Mouse (Mus musculus): ENCODE measurements around the gene Ifrd1. TPM values are rescaled to one million over a fixed set of nuclear protein-coding genes. Genes with fewer than 3 reads are reported as not detected.

The Ifrd1 gene
- 98.3 and 113 TPM in 2 replicates for polyA plus RNA-seq (2015; fragmentation: Nextera tagmentation; extraction: Ambion mirVana)

DNA sequence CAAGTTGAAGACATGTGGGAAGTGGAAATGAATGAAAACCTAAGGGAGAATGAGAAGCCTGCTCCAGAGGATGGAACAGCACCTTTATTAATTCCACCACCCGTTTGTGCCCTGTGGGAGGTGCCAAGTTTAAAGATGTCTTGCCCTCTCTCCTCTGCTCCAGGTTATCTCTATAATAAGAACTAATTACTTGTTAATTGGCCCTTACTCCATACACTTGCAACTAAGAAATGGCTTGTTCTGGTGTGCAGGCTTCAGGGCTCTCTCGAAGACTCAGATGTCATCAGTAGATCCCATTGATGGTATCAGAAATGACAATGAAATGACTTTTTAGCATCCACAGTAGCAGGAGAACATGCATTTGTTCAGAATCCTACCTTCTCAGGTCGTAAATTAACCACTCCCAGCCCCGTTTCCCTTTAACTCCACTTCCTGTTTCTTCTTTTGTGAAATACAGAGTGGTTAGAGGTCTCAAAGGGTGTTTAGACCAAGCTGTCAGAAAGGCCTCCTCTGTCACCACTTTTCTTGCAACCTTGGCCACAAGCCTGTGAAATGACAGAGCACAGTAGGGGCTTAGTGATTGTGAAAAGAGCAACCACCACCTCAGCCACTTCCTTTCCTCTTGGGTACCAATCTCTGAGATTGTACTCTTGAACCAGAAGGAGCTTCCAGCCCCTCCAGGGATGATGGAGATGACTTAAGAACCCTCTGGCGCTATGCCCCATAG is at the start of gene Ifrd1:
Gene Ifrd1, minus strand, starts transcription at position 51 of the 727 bp plus-strand sequence.
- H3K36me3 ChIP-seq (ENCODE audit: control insufficient read depth, insufficient read depth), result no peaks in the 10 kb centered on the region
- H3K27me3 ChIP-seq (replicated peaks; ENCODE audit: control insufficient read depth, insufficient read depth, low read length), result no peaks in the 10 kb centered on the region
- no peak for ATAC-seq
- no peaks in the 10 kb centered on the region for H3K9me3 ChIP-seq (ENCODE audit: control insufficient read depth)
- 55% methylated on average over 5 of the region's 5 CpGs for WGBS
- no peak within 1 kb of the TSS for H3K4me3 ChIP-seq (ENCODE audit: low read depth, low read length)
- TF ChIP-seq CTCF (IDR thresholded peaks at IDR 0.05; ENCODE audit: low read depth), result no peak
- no peak within 1 kb of the TSS for H3K27ac ChIP-seq (ENCODE audit: low read depth, low read length)
- H3K9ac ChIP-seq (ENCODE audit: low read depth, low read length), result no peak within 1 kb of the TSS
- H3K4me1 ChIP-seq (replicated peaks; ENCODE audit: control insufficient read depth, insufficient read depth, low read length), result peaks cover 8% of the 10 kb centered on the region
- H3K4me2 ChIP-seq (replicated peaks; ENCODE audit: low read depth), result peak within 1 kb of the TSS; percentile 33

DNA sequence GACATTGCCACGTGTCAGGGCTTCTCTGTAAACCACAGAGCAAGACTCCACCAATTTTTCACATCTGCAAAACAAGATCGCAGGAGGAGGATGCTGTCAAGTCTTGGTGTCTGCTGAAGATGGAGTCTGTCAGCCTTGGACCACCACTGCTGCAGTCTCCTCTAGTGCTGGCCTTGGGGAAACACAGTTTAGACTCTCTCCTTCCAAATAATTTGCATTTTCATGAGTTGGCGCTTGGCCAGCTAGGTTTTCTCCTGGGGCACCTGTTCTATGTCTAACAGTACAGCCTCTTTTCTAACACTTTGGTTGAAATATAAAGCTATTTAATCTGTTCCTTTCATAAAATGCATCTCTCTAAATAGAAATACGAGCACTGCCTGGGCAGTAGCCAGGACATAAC is 38.2 kb upstream of the Ifrd1 start:
- no peak overlapping the region for H3K4me2 ChIP-seq (replicated peaks; ENCODE audit: low read depth)
- ATAC-seq, result no peak
- no peaks in the 10 kb centered on the region for H3K4me1 ChIP-seq (replicated peaks; ENCODE audit: control insufficient read depth, insufficient read depth, low read length)
- no peak overlapping the region for H3K27ac ChIP-seq (ENCODE audit: low read depth, low read length)
- no peaks in the 10 kb centered on the region for H3K27me3 ChIP-seq (replicated peaks; ENCODE audit: control insufficient read depth, insufficient read depth, low read length)
- no peak overlapping the region for H3K9ac ChIP-seq (ENCODE audit: low read depth, low read length)
- H3K9me3 ChIP-seq (ENCODE audit: control insufficient read depth), result no peaks in the 10 kb centered on the region
- 69% methylated on average over 4 of the region's 4 CpGs for WGBS
- no peak for TF ChIP-seq CTCF (IDR thresholded peaks at IDR 0.05; ENCODE audit: low read depth)
- no peak overlapping the region for H3K4me3 ChIP-seq (ENCODE audit: low read depth, low read length)
- no peaks in the 10 kb centered on the region for H3K36me3 ChIP-seq (ENCODE audit: control insufficient read depth, insufficient read depth)

DNA sequence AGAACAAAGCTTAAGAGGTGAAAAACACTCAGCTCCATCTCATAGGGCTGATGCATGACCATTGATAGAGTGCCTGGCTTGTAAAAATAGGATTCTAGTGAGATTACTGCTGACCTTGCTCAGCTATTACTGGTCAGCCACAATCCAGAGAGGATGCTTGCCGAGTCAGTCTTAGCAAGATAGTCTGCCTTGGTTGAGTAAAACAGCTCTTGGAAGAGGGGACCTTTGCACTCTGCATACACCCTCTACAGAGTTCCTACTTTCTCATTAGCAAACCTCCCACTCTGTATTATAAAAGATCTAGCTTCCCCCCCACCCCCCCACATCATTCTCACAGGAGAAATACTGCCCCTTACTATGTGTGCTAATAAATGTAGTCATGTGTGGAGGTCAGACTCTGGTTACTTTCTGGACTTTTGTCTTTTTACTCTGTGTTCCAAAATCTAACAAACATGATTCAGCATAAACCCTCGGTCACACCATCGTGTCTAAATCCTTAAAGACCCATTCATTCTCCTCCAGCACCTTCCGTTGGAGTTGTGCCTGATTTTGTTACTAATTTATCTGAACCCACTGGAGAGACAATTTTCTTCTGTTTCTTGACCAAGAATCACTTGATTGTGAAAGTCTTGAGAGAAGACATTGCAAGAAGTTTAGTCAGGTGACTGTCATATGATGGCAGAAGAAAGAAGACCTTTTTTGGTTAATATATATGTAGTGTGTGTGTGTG is 32.5 kb upstream of the Ifrd1 start:
- Histone ChIP-seq H3K4me2 (replicated peaks; ENCODE audit: low read depth) (no peak overlapping the region), H3K27ac (ENCODE audit: low read depth, low read length) (no peak overlapping the region), H3K4me3 (ENCODE audit: low read depth, low read length) (no peak overlapping the region), H3K9me3 (ENCODE audit: control insufficient read depth) (no peaks in the 10 kb centered on the region), H3K27me3 (replicated peaks; ENCODE audit: control insufficient read depth, insufficient read depth, low read length) (no peaks in the 10 kb centered on the region), H3K9ac (ENCODE audit: low read depth, low read length) (no peak overlapping the region), H3K36me3 (ENCODE audit: control insufficient read depth, insufficient read depth) (no peaks in the 10 kb centered on the region), H3K4me1 (replicated peaks; ENCODE audit: control insufficient read depth, insufficient read depth, low read length) (no peaks in the 10 kb centered on the region)
- ATAC-seq, result no peak
- 80% methylated on average over 4 of the region's 4 CpGs for WGBS
- no peak for TF ChIP-seq CTCF (IDR thresholded peaks at IDR 0.05; ENCODE audit: low read depth)

DNA sequence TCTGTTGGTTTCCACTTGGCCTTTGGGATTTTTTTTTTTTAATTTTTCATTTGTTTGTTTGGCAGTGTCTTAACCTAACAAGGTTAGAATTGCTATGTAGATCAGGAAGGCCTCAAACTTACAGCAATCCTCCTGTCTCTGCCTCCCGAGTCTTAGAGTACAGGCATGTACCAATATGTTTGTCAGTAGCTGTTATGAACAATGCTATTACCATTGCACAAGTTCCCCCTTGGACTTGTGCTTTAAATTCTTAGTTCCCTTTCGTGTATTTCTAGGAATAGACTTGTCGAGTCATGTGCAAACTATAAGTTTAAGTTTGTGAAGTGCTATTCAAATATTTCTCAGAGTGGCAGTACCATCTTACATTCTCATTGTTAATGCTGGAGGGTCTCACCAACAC is 29.3 kb upstream of the Ifrd1 start:
- 90% methylated on average over 3 of the region's 3 CpGs for WGBS
- no peak overlapping the region for H3K27ac ChIP-seq (ENCODE audit: low read depth, low read length)
- H3K36me3 ChIP-seq (ENCODE audit: control insufficient read depth, insufficient read depth), result no peaks in the 10 kb centered on the region
- ATAC-seq, result no peak
- TF ChIP-seq CTCF (IDR thresholded peaks at IDR 0.05; ENCODE audit: low read depth), result no peak
- H3K27me3 ChIP-seq (replicated peaks; ENCODE audit: control insufficient read depth, insufficient read depth, low read length), result no peaks in the 10 kb centered on the region
- no peaks in the 10 kb centered on the region for H3K4me1 ChIP-seq (replicated peaks; ENCODE audit: control insufficient read depth, insufficient read depth, low read length)
- H3K4me3 ChIP-seq (ENCODE audit: low read depth, low read length), result no peak overlapping the region
- no peaks in the 10 kb centered on the region for H3K9me3 ChIP-seq (ENCODE audit: control insufficient read depth)
- no peak overlapping the region for H3K9ac ChIP-seq (ENCODE audit: low read depth, low read length)
- H3K4me2 ChIP-seq (replicated peaks; ENCODE audit: low read depth), result no peak overlapping the region

DNA sequence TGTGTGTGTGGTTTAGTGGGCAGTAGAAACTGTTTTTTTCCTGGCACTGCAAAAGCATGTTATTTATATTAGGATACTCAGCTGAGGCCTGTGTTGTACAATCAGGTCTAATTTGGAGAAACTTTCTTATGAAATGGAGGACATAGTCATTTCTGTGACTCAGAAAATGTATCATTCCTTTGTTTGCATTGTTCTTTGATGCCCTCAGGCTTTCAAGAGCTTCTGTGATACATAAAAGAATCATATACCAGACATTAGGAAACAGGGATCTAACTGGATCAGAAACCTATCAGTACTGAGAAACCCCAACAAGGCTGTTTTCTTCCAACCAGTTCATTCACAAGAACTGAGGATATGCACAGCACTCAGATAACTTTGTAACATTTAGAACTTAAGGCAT is 26.6 kb upstream of the Ifrd1 start:
- TF ChIP-seq CTCF (IDR thresholded peaks at IDR 0.05; ENCODE audit: low read depth), result no peak
- Histone ChIP-seq H3K9me3 (ENCODE audit: control insufficient read depth) (no peaks in the 10 kb centered on the region), H3K4me2 (replicated peaks; ENCODE audit: low read depth) (no peak overlapping the region), H3K4me1 (replicated peaks; ENCODE audit: control insufficient read depth, insufficient read depth, low read length) (no peaks in the 10 kb centered on the region), H3K9ac (ENCODE audit: low read depth, low read length) (no peak overlapping the region), H3K27ac (ENCODE audit: low read depth, low read length) (no peak overlapping the region), H3K36me3 (ENCODE audit: control insufficient read depth, insufficient read depth) (no peaks in the 10 kb centered on the region), H3K4me3 (ENCODE audit: low read depth, low read length) (no peak overlapping the region), H3K27me3 (replicated peaks; ENCODE audit: control insufficient read depth, insufficient read depth, low read length) (no peaks in the 10 kb centered on the region)
- ATAC-seq, result no peak

DNA sequence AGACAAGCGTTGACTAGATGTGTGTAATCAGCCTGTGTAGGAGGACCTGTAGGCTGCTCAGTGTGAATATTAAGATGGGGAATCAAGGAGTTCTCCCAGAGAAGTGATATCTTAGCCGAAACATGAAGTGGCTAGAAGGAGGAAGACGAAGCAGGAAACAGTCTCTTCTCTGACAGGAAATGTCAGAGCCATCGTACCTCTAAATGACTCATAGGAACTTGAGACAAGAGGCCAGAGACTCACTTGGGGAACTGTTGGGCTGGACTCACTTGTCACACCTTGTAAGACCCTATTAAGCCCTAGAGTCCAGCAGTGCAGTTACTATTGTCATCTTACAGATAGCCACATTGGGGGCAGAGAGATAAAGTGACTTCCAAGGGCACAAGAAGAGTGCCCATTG is 25.0 kb upstream of the Ifrd1 start:
- no peak for TF ChIP-seq CTCF (IDR thresholded peaks at IDR 0.05; ENCODE audit: low read depth)
- Histone ChIP-seq H3K27ac (ENCODE audit: low read depth, low read length) (no peak overlapping the region), H3K9me3 (ENCODE audit: control insufficient read depth) (no peaks in the 10 kb centered on the region), H3K4me2 (replicated peaks; ENCODE audit: low read depth) (no peak overlapping the region), H3K36me3 (ENCODE audit: control insufficient read depth, insufficient read depth) (no peaks in the 10 kb centered on the region), H3K27me3 (replicated peaks; ENCODE audit: control insufficient read depth, insufficient read depth, low read length) (no peaks in the 10 kb centered on the region), H3K4me3 (ENCODE audit: low read depth, low read length) (no peak overlapping the region), H3K4me1 (replicated peaks; ENCODE audit: control insufficient read depth, insufficient read depth, low read length) (no peaks in the 10 kb centered on the region), H3K9ac (ENCODE audit: low read depth, low read length) (no peak overlapping the region)
- 91% methylated on average over 4 of the region's 4 CpGs for WGBS
- no peak for ATAC-seq
